Comparison of ENCODE assay signal across 16 mouse cellular contexts in genomic region chr15:97794268-97794667, GRCm38 (mm10). TPM values are rescaled to one million over a fixed set of nuclear protein-coding genes. Genes with fewer than 3 reads are reported as not detected.
DNase-seq lines count a peak whose midpoint lies in the region; ATAC-seq and TF ChIP-seq lines count a peak whose summit lies in the region.
"Had no signal": no experiment of that assay in that cellular context is flagged by ENCODE, and none has a peak within 500 bp of the region (broad histone marks: within the 10 kb centered on the region; RNA-seq: fewer than 3 reads in every experiment).

No protein-coding gene starts in this region.

- WGBS in kidney, adult 2 months = 79% methylated on average over 5 of the region's 5 CpGs
- WGBS in kidney, embryonic 16.5 days = 72% methylated on average over 5 of the region's 5 CpGs
- 92% methylated on average over 5 of the region's 5 CpGs for WGBS in thymus, adult 2 months
- WGBS in stomach, postnatal 0 days = 72% methylated on average over 5 of the region's 5 CpGs
- 70% methylated on average over 5 of the region's 5 CpGs for WGBS in heart, embryonic 11.5 days (ENCODE audit: insufficient replicate concordance)

- DNase-seq in kidney, adult 2 months = no peak
- peak; percentile 35 for DNase-seq in thymus, adult 2 months
- DNase-seq in thymus, postnatal 25 days = no peak
- peak; percentile 70 for DNase-seq in ZHBTc4 (ENCODE audit: low read depth, low spot score)
- no peak for DNase-seq in stomach, postnatal 0 days (ENCODE audit: low spot score)
- DNase-seq: adrenal gland, adult 8-10 months; cerebellum, adult 18-20 months; gastrocnemius, postnatal 25 days; left cerebral cortex, postnatal 4 days; midbrain, embryonic 14.5 days; retina, postnatal 1 day had no signal

- TF ChIP-seq POLR2A in kidney, adult 2 months (IDR thresholded peaks at IDR 0.05; ENCODE audit: low read depth, low read length) = no peak
- TF ChIP-seq POLR2A in thymus, adult 2 months (IDR thresholded peaks at IDR 0.05; ENCODE audit: control insufficient read depth, extremely low read depth, insufficient read depth, low read length, poor library complexity) = no peak

- no peak for TF ChIP-seq EP300 in stomach, postnatal 0 days (optimal IDR thresholded peaks at IDR 0.05)

- H3K27ac ChIP-seq in kidney, adult 2 months (ENCODE audit: insufficient read depth, low read depth, low read length) = no peak overlapping the region
- no peak overlapping the region for H3K27ac ChIP-seq in kidney, embryonic 16.5 days (ENCODE audit: low read length)
- no peak overlapping the region for H3K27ac ChIP-seq in thymus, adult 2 months (ENCODE audit: control insufficient read depth, insufficient read depth, low read length)
- H3K27ac ChIP-seq in stomach, postnatal 0 days (replicated peaks) = no peak overlapping the region
- no peak overlapping the region for H3K27ac ChIP-seq in heart, embryonic 11.5 days (ENCODE audit: low read depth, low read length)
- H3K27ac ChIP-seq: forebrain, embryonic 13.5 days; intestine, embryonic 15.5 days; neural tube, embryonic 13.5 days had no signal

- H3K27me3 ChIP-seq in kidney, adult 2 months (replicated peaks; ENCODE audit: control insufficient read depth, insufficient read depth, low read length) = no peaks in the 10 kb centered on the region
- no peaks in the 10 kb centered on the region for H3K27me3 ChIP-seq in kidney, embryonic 16.5 days (ENCODE audit: insufficient read depth, low read length)
- no peaks in the 10 kb centered on the region for H3K27me3 ChIP-seq in thymus, adult 2 months (ENCODE audit: control insufficient read depth, insufficient read depth, low read length)
- no peaks in the 10 kb centered on the region for H3K27me3 ChIP-seq in stomach, postnatal 0 days (ENCODE audit: control insufficient read depth, insufficient read depth, low read length)
- no peaks in the 10 kb centered on the region for H3K27me3 ChIP-seq in heart, embryonic 11.5 days (ENCODE audit: control insufficient read depth, insufficient read depth, low read length)
- H3K27me3 ChIP-seq: forebrain, embryonic 13.5 days; intestine, embryonic 15.5 days; neural tube, embryonic 13.5 days had no signal

- peaks cover 4% of the 10 kb centered on the region for H3K4me1 ChIP-seq in kidney, adult 2 months (ENCODE audit: control insufficient read depth, insufficient read depth, low read length)
- no peaks in the 10 kb centered on the region for H3K4me1 ChIP-seq in kidney, embryonic 16.5 days (ENCODE audit: insufficient read depth, low read length)
- 0 out of 2 replicates have a peak, but pooled peaks cover 3% of the 10 kb centered on the region for H3K4me1 ChIP-seq in thymus, adult 2 months (replicated peaks; ENCODE audit: control insufficient read depth, insufficient read depth, low read length)
- H3K4me1 ChIP-seq in stomach, postnatal 0 days (replicated peaks; ENCODE audit: control insufficient read depth, insufficient read depth) = no peaks in the 10 kb centered on the region
- H3K4me1 ChIP-seq in heart, embryonic 11.5 days (ENCODE audit: control insufficient read depth, insufficient read depth, low read length) = peaks cover 7% of the 10 kb centered on the region; the same call in 1 of the 2 replicates
- H3K4me1 ChIP-seq: intestine, embryonic 15.5 days had no signal

- H3K36me3 ChIP-seq in kidney, adult 2 months (ENCODE audit: control insufficient read depth, insufficient read depth, low read length) = no peaks in the 10 kb centered on the region
- peaks cover 70% of the 10 kb centered on the region for H3K36me3 ChIP-seq in kidney, embryonic 16.5 days (ENCODE audit: insufficient read depth, low read length)
- H3K36me3 ChIP-seq in thymus, adult 2 months (ENCODE audit: control insufficient read depth, insufficient read depth, low read length) = peaks cover 76% of the 10 kb centered on the region
- peaks cover 25% of the 10 kb centered on the region for H3K36me3 ChIP-seq in stomach, postnatal 0 days (ENCODE audit: control insufficient read depth, insufficient read depth, low read length)
- H3K36me3 ChIP-seq in heart, embryonic 11.5 days (ENCODE audit: control insufficient read depth, insufficient read depth, low read length) = peaks cover 33% of the 10 kb centered on the region

- no peak for ATAC-seq in kidney, embryonic 16.5 days (ENCODE audit: low FRiP score, low TSS enrichment)
- ATAC-seq in stomach, postnatal 0 days (ENCODE audit: low FRiP score, low TSS enrichment) = no peak
- ATAC-seq in heart, embryonic 11.5 days (replicated peaks; ENCODE audit: insufficient number of reproducible peaks, low FRiP score, low TSS enrichment) = no peak
- ATAC-seq: forebrain, embryonic 13.5 days; intestine, embryonic 15.5 days had no signal

- H3K9me3 ChIP-seq in kidney, embryonic 16.5 days (ENCODE audit: low read length) = no peaks in the 10 kb centered on the region
- H3K9me3 ChIP-seq in stomach, postnatal 0 days (ENCODE audit: control insufficient read depth, low read length) = no peaks in the 10 kb centered on the region
- H3K9me3 ChIP-seq in heart, embryonic 11.5 days (replicated peaks; ENCODE audit: control insufficient read depth, low read length) = no peaks in the 10 kb centered on the region
- H3K9me3 ChIP-seq: forebrain, embryonic 13.5 days; intestine, embryonic 15.5 days; neural tube, embryonic 13.5 days had no signal

- TF ChIP-seq CTCF in kidney, adult 2 months (conservative IDR thresholded peaks at IDR 0.05; ENCODE audit: insufficient read depth, insufficient read length, low read depth, low read length) = peak; percentile 31; the same call in 1 of the 2 replicates
- TF ChIP-seq CTCF in thymus, adult 2 months (IDR thresholded peaks at IDR 0.05; ENCODE audit: borderline replicate concordance, control insufficient read depth, extremely low read depth, insufficient read depth, low read length, poor library complexity) = no peak
- TF ChIP-seq CTCF in stomach, postnatal 0 days (IDR thresholded peaks at IDR 0.05; ENCODE audit: low read depth) = peak; percentile 60

- H3K4me2 ChIP-seq in kidney, embryonic 16.5 days (replicated peaks; ENCODE audit: low read depth, low read length) = no peak overlapping the region
- no peak overlapping the region for H3K4me2 ChIP-seq in stomach, postnatal 0 days (replicated peaks; ENCODE audit: low read depth)
- H3K4me2 ChIP-seq in heart, embryonic 11.5 days = no peak overlapping the region
- H3K4me2 ChIP-seq: forebrain, embryonic 13.5 days; intestine, embryonic 15.5 days; neural tube, embryonic 13.5 days had no signal

- no peak overlapping the region for H3K4me3 ChIP-seq in kidney, adult 2 months (ENCODE audit: insufficient read depth, low read depth, low read length)
- H3K4me3 ChIP-seq in kidney, embryonic 16.5 days (ENCODE audit: low read length) = no peak overlapping the region
- no peak overlapping the region for H3K4me3 ChIP-seq in thymus, adult 2 months (ENCODE audit: control insufficient read depth, insufficient read depth, low read length)
- H3K4me3 ChIP-seq in stomach, postnatal 0 days (ENCODE audit: low read depth, low read length) = no peak overlapping the region
- H3K4me3 ChIP-seq in heart, embryonic 11.5 days (ENCODE audit: low read depth, low read length) = no peak overlapping the region
- H3K4me3 ChIP-seq: forebrain, embryonic 13.5 days; intestine, embryonic 15.5 days; neural tube, embryonic 13.5 days had no signal

- no peak overlapping the region for H3K9ac ChIP-seq in kidney, embryonic 16.5 days (replicated peaks; ENCODE audit: low read length)
- H3K9ac ChIP-seq in stomach, postnatal 0 days (ENCODE audit: low read length) = no peak overlapping the region
- no peak overlapping the region for H3K9ac ChIP-seq in heart, embryonic 11.5 days (ENCODE audit: low read depth, low read length)
- H3K9ac ChIP-seq: forebrain, embryonic 13.5 days; intestine, embryonic 15.5 days; neural tube, embryonic 13.5 days had no signal

RNA-seq across cellular contexts. Expression of gene Slc48a1, which starts 15.9 kb away (rescaled TPM):
- polyA plus RNA-seq in kidney, adult 2 months (2012; rRNA removed) = 182 and 203 TPM in 2 replicates
- 81.7 and 81.9 TPM in 2 replicates for polyA plus RNA-seq in kidney, embryonic 16.5 days (2015; fragmentation: Nextera tagmentation; extraction: Ambion mirVana)
- polyA plus RNA-seq in thymus, adult 2 months (2012; rRNA removed) = 62.1 and 62.8 TPM in 2 replicates
- 36.7 and 40.7 TPM in 2 replicates for polyA plus RNA-seq in stomach, postnatal 0 days (2015; fragmentation: Nextera tagmentation; extraction: Ambion mirVana)
- polyA plus RNA-seq in heart, embryonic 11.5 days (2014; fragmentation: Nextera tagmentation; extraction: Ambion mirVana) = 45.1 and 51.1 TPM in 2 replicates

RNA-seq across cellular contexts. Expression of gene Rapgef3, which starts 26.5 kb away (rescaled TPM):
- 136 and 184 TPM in 2 replicates for polyA plus RNA-seq in kidney, adult 2 months (2012; rRNA removed)
- polyA plus RNA-seq in kidney, embryonic 16.5 days (2015; fragmentation: Nextera tagmentation; extraction: Ambion mirVana) = 36.3 and 36.4 TPM in 2 replicates
- 276 and 278 TPM in 2 replicates for polyA plus RNA-seq in thymus, adult 2 months (2012; rRNA removed)
- 3.2 and 4.2 TPM in 2 replicates for polyA plus RNA-seq in stomach, postnatal 0 days (2015; fragmentation: Nextera tagmentation; extraction: Ambion mirVana)
- 8.3 and 8.5 TPM in 2 replicates for polyA plus RNA-seq in heart, embryonic 11.5 days (2014; fragmentation: Nextera tagmentation; extraction: Ambion mirVana)

RNA-seq across cellular contexts. Expression of gene Hdac7, which starts 50.0 kb away (rescaled TPM):
- polyA plus RNA-seq in kidney, adult 2 months (2012; rRNA removed) = 41.6 and 45.4 TPM in 2 replicates
- 37.3 and 40.0 TPM in 2 replicates for polyA plus RNA-seq in kidney, embryonic 16.5 days (2015; fragmentation: Nextera tagmentation; extraction: Ambion mirVana)
- 827 and 963 TPM in 2 replicates for polyA plus RNA-seq in thymus, adult 2 months (2012; rRNA removed)
- polyA plus RNA-seq in stomach, postnatal 0 days (2015; fragmentation: Nextera tagmentation; extraction: Ambion mirVana) = 8.0 and 9.4 TPM in 2 replicates
- 24.6 and 25.0 TPM in 2 replicates for polyA plus RNA-seq in heart, embryonic 11.5 days (2014; fragmentation: Nextera tagmentation; extraction: Ambion mirVana)

Comparison
In these comparisons a context has a peak if more than half of its experiments do, and no peak if none do; other contexts are left out.
1. DNase-seq: peak in thymus, adult 2 months (single experiment) and ZHBTc4 (single experiment); none in kidney, adult 2 months (single experiment), thymus, postnatal 25 days (single experiment) and stomach, postnatal 0 days (single experiment).
2. RNA of gene Hdac7, which starts 50.0 kb away (polyA plus RNA-seq): 827 to 963 TPM in thymus, adult 2 months; 41.6 to 45.4 TPM in kidney, adult 2 months, 37.3 to 40.0 TPM in kidney, embryonic 16.5 days, 24.6 to 25.0 TPM in heart, embryonic 11.5 days and 8.0 to 9.4 TPM in stomach, postnatal 0 days; every median in the first group is over 10 times any median in the second.